Mouse (Mus musculus) brain, embryonic 18.5 days (tissue): ENCODE results near the gene E4f1.

Experiments used
- DNase-seq: peaks from one replicate; pipeline ENCODE4 v3.0.0-alpha.2; 2012; ENCODE audit warnings: low read depth, low spot score

The E4f1 gene

DNA sequence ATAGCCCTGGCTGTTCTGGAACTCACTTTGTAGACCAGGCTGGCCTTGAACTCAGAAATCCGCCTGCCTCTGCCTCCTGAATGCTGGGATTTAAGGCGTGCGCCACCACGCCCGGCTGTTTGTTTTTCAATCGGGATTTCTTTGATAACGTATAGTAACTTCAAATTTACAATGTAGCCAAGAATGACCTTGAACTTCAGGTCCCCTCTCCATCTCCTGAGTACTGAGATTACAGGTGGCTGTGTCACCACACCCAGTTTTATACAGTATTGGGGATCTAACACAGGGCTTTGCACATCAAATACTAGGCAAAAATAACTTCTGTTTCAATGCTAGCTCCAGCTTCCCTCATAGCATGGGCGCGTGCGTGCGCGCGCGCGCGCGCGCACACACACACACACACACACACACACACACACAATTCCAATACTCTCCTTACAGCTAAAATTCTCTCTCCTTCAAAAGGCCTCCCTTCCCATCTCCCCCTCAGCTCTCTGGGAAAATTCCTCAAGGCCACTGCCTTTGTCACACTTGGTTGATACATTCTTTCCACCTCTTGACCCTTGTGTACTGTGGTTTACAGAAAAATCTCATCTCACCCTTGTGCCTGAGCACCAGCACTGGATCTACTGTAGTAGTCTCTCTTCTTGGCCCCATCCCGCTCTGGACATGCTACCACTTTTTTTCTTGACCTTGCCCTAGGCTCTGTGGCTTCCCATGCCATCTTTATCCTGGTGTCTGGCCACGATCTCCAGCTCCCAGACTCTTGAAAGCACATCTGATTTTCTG, 11.1 kb upstream of the E4f1 start:
- no peak for DNase-seq

DNA sequence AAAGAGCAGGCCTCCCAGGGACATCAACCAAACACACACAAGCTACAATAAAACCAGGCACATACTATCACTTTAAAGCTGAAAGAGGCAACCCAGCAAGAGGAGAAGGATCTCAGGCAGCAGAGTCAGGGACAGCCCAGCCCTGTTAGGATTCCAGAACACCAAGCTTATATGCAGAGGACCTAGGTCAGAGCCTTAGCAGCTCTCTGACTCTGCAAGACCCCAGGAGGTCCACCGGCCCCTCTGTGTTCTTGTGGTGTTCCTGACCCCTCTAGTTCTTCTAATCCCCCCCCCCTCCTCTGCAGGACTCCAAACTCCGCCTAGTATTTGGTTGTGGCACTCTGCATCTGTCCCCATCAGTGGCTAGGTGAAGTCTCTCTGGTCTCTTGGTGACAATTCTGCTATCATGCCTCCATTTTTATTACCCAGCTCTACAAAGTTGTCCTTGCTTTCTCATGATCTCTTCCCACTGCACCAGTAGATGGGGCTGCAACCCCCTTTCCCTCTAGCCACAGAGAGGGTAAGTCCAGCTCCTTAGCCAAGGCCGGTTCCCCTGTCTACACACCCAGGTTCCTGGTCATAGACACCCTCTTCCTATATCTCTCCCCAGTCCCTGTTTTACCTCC, 10.2 kb upstream of the E4f1 start:
- DNase-seq: no peak

DNA sequence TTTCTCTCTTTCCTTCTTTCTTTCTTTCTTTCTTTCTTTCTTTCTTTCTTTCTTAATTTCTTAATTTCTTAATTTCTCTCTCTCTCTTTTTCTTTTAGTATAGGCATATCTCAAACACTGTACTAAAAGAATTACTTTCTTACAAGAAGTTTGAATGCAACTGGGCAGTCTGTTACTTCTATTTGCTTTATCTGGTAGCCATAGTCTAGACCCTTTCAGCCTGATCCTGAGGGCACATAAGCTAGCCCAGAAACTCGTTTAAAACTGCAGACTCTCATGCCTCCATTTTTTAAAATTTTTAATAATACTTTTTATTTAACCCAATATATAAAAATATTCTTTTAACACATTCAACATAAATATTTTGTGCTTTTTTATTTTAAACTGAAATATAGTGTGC, 9.3 kb upstream of the E4f1 start:
- no peak for DNase-seq

DNA sequence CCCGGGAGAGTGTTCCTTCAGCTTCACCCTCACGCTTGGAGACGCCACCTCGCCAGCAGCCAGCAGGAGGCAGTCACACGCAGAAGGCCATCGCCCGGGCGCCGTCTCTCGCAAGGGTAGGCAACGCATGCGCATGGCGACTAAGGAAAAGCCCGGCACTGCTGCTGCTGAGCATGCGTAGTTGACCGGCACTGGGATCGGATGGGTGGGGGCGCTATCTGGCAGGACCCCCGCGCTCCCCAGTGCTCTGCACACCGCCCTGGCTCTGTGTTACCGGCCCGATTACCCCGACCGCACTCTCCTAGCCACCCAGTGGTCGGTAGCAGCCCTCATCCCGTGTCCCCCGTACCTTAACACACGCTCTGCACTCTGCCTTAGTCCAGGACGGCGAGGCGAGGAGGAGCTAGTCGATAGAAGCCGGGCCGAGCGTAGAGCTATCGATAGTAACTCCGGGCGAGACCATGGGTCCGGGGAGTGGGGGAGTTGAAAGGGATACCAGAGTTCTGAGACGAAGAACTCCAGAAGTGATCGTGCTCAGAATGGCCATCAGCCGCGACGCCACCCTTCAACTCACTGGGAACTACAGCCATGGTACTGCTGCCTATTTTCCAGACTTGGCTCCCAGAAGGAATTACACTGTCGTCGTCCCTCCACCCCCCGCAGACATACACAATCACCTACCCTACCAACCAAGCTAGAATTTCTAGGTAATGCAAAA, 8.7 kb upstream of the E4f1 start, which contains the start of gene Mlst8:
TSS of gene Mlst8 (minus strand) at position 416 of the 718 bp plus-strand sequence.
- peak; percentile 89 for DNase-seq

DNA sequence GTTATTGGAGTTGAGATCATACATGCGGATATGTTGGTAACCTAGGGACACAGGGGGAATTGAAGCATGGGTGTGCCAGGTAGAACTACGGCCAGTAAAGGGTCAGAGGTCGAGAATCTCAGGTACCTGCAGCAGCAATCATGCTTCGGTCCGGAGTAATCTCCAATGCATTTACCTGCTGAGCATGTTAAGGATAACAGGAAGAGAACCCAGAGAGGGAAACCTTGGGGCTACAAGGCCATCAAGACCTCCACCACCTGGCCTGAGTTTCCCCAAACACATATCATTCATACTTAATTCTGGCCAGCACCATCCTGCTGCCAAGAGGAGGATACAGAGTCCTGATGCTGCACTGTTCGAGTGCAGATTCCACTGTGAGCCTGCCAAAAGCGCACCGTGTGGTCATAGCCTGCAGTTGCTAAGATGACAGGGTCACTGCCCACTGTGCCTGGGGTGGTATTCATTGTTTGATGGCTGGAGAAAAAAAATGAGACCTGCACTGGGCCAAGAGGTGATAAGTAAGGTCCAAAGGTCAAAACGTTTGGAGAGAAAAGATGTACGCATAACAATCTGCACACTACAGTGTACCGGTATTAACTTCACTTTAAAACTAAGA, 8.0 kb upstream of the E4f1 start:
- DNase-seq: no peak

DNA sequence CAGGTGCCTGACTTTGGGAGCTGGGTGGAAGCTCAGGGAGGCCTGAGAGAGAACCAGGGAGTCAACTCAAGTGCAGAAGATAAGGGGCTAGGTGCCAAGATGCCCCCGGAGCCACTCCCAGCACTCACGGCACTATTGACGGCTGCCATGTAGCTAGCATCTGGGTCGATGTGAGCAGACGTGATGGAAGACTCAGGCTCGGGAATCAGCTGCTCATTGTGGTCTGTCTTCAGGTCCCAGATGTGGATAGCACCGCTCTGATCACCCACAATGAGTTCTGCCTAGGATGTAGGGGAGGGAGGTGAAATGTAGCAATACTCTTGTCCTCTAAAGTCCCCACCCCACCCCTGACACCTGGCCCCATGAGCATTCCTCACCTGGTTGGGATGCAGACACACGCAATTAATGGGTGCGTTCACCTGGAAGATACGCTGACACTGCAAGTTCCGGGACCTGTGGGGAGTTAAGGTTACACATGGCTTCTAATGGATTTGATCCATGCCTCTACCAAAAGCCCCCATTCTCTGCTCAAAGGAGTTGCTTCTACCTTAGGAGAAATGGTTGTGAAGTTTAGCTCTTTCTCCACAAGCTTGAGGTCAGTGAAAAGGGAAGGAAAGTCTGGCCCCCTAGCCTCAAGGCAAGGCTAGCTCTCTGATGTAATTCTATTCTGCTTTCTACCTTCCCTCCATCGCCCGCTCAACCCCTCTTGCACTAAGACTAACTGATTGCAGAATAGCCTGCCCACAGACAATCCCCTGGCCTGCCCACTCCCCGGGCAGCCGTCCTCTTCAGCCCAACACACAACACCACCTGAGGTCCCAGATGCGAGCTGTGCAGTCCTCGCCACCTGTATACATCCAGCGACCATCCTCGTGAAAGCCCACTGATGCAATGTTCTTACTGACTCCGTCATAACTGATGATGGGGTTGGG, 7.2 kb upstream of the E4f1 start:
- no peak for DNase-seq

DNA sequence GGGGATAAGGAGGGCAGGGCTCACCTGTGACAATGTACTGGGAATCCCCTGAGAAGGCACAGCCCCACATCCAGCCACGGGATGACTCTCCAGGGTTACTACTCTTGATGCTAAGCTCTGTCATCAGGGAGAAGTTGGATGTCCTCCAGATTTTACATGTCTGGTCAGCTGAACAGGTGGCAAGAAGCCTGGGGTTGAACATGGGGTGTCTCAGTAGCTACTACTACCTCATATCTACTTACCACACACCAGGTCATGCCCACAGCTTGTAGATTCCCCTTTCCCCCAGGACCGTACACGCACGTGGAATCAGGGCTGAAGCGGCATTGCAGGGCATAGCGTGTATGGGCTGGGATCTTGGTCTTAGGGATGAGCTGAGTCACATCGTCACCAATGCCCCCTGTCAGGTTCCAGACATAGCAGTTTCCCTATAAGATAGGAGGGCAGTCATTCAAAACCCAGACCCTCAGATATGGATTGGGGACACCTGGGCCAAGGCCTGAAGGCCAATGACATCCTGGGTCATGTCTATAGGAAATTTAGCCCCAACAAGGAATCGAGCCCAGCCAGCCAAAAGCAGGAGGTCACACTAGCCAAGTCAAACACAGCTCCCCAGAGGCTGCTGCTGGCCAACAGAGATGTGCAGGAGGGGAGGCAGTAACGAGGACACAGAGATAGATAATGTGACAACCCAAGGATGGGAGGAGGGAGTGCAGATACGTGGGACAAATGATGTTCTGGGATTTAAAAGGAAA, 6.1 kb upstream of the E4f1 start:
- DNase-seq: no peak

DNA sequence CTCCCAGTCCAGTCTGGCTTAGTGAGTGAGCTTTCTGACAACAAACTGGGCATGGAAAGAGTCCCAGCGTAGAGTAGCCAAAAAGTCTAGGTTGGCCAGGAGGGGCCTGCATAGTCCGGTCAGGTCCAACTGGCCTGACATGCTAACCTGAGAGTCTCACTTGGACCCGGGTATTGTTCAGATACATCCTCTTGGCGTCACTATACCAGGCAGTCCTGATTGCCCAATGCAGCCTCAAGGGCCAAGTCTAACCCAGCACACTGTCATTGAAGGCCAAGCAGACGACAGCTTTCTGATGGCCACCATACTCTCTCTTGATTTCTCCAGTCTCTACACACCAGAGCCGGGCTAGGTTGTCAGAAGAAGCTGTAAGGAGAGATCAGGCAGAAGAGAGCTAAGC, 5.5 kb upstream of the E4f1 start:
- no peak for DNase-seq

DNA sequence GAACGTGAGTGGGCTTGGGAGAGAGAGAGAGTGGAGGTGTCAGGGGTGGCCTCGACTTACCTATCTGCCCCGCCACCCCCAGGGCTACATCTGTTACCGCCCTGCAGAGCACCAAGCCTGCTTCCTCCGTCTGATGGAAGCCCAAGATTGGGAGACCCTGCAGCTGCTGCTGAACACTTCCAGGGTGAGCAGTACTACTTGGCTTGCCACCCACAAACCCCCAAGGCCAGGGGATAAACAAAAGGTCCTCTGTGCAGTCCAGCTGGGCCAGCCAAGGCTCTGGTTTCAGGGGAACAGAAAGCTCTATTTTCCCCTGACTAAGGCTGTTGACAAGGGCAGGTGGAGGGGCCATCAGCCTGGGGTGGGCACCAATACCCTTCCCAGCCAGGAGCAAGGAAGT, 4.4 kb upstream of the E4f1 start:
- DNase-seq: no peak

DNA sequence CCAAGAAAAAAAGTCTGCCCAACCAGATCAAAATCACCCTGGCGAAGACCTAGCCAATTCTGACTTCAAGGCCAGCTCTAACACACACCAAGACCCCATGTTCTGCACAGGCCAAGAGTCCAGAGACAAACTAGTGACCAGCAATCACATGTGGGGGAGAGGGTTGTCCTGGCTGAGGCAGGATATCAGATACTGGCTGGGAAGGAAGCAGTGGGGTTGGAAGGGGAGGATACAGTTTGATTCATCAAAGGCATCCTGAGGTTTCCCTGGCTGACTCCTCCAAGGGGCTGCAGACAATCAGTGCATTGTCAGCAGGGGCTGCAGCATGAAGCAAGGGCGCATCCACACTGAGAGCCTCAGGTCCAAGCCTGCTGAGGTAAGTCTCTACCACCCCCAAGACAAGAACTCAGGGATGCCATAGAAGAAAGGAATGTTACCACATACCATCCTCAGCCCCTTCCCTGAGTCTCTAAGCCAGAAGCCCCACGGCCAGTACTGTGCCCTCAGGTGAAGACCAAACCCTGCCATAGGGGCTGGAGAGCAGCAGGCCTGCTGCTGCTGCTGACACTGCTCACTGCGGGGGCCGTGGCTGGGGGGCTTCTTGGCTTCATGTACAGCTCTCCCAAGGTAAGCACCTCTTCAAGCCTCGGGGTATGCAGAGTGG, 3.6 kb upstream of the E4f1 start, which contains the start of gene Bricd5:
TSS of gene Bricd5 (plus strand) at position 273 of the 664 bp plus-strand sequence.
- DNase-seq: no peak

DNA sequence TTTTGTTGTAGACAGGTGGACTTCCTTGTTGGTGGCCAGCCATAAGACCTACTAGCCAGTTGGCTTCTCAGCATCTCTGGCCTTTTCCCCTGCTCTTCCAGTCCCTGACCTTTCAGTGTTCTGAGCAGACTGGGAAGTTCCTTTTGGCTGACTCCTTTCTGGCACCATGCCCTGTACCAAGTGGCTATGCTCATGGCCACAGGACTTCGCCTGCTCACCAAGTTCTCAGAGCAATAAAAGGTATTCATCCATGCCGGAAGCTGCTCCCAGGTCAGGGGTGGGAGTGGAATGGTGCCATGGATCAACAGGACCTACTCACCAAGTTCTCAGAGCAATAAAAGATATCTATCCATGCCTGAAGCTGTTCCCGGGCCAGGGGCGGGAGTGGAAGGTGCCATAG, 2.4 kb upstream of the E4f1 start:
- no peak for DNase-seq

DNA sequence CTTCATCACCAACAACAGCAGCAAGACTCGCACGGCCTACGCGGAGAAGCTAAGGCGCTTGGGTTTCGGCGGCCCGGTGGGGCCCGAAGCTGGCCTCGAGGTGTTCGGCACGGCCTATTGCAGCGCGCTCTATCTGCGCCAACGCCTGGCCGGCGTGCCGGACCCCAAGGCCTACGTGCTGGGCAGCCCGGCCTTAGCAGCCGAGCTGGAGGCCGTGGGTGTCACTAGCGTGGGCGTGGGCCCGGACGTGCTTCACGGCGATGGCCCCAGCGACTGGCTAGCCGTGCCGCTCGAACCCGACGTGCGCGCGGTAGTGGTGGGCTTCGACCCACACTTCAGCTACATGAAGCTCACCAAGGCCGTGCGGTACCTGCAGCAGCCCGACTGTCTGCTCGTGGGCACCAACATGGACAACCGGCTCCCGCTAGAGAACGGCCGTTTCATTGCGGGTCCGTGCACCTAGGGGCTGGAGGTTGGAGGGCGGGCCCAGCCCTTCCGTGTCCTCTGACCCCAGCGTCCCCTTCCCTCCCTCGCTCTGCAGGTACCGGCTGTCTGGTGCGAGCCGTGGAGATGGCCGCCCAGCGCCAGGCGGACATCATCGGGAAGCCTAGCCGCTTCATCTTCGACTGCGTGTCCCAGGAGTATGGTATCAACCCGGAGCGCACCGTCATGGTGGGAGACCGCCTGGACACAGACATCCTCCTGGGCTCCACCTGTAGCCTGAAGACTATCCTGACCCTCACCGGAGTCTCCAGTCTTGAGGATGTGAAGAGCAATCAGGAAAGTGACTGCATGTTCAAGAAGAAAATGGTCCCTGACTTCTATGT, 801 bp upstream of the E4f1 start:
- DNase-seq: no peak

DNA sequence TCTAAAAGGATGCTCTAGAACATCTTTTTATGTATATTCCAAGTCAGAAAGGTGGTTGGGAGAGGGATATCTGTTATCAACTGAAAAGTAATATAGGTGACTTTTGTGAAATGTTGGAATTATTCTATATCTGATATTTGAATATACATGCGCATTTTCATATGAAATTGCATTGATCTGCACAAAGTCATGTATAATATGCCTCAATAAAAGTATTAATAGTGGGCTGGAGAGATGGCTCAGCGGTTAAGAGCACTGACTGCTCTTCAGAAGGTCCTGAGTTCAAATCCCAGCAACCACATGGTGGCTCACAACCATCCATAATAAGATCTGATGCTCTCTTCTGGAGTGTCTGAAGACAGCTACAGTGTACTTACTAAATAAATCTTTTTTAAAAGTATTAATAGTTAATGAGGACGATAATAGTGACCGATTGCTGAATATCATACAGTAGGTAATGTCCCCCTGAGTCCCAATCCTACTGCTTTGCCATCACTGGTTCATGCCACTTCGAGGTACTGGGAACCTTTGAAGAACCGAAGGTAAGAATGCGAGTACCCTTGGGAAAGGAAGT, 690 bp downstream of the E4f1 start:
- no peak for DNase-seq

DNA sequence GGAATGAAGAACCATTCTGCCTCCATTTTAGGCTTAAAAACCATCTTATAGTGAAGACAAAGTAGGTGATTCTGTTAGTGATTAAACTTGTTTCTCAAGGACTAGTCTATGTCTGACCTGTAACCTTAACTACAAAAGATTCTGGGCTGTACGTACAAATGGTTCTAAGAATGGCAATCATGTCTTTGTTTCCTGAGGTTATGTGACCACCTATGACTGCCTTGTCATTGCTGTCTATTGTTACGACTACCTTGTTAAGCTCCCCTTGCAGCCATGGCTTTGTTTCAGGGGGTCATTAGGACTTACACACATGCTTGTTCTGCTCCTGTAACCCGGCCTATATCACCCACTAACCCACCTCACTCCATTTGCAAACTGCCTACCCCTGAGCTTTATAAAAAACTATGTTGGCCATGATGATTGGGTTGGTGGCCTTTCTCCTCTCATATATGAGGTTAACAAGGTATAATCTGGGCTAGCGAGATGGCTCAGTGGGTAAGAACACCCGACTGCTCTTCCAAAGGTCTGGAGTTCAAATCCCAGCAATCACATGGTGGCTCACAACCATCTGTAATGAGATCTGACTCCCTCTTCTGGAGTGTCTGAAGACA, 1.4 kb downstream of the E4f1 start:
- no peak for DNase-seq

DNA sequence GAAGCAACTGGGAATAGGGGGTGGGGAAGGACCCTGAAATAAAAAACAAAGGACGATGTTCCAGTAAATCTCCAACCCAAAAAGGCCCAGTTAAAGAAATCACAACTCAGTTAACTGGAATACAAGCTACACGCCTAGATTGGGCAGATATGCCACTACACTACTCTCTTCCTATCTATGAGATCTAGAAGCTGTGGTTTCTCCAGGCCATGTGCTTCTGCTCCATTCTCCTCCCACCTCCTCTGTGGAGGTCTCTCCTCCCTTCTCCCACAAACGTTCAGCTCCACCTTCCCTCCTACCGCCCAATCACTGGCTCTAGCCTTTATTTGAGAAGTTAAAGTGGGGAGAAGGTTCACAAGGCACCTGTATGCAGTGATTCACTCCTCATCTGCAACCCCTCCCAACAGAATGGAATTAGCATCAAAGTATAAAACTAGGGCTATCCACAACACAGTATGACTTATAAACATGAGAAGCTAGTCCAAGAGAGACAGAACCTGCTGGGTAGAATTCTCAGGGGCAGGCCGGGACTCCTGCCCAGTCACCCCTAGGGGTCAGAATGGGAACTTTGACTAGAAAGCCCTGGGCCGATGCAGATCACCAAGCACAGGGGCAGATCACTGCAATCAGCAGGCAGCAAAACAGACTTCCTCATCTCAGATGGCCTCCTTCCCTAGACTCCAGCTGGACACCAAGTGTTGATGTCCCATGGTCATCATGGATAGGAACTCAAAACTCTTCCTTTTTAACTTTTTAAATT, 6.6 kb downstream of the E4f1 start:
- DNase-seq: no peak

DNA sequence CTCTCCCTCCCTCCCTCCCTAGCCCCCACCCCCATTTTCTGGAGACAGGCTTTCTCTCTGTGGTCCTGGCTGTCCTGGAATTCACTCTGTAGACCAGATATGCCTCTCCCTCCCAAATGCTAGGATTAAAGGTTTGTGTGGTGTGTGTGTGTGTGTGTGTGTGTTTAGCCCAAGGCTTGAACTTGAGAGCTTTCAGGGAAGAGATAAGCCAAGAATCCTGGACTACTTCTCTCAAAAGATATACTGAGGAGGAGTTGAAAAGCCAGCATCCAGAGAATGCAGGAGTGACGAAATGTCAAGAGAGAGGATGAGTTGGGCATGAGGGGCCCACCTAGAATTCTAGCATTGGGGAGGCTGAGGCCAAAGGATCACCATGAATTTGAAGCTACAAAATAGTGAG, 7.2 kb downstream of the E4f1 start:
- DNase-seq: no peak

DNA sequence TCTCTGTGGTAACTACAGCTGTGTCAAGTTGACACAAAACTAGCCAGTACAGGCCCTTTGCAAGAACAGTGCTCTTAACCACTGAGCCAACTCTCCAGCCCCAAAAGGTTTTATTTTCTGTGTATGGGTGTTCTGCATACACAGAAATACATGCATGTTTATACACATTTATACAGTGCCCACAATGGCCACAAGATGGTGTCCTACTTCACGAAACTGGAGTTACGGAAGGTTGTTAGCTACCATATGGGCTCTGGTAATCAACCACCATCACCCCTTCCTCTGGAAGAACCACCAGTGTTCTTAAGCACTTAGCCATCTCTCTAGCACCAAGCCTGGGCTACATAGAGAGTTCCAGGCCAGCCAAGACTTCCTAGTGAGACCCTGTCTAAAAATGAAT, 8.5 kb downstream of the E4f1 start:
- DNase-seq: no peak
